Mouse (Mus musculus): ENCODE data around the gene Mok. TPM values are rescaled to one million over a fixed set of nuclear protein-coding genes. Genes with fewer than 3 reads are reported as not detected.

Gene Mok
- polyA plus RNA-seq, 1 experiment from 2014 or later = 3.8 TPM

DNA sequence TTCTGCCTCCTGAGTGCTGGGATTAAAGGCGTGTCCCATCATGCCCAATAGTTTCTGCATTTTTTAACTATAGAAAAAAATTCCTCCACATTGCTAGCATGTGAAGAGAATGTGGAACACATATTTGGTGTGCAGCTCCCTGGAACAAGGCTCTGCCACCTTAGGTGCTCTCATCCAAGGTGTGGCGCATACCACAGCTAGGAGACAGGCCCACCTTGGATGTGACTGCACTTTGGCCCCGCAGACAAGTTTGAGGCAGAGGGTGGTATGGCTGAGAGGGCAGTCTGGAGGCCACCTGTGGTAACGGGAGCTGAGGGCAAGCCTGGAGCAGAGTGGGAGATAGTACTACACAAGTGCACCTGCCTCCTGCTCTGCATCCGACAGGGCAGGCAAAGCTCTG is 31.9 kb downstream of the Mok start:
- no peak overlapping the region for H3K9ac ChIP-seq (ENCODE audit: low read depth, low read length)
- no peak overlapping the region for H3K27ac ChIP-seq (ENCODE audit: low read depth, low read length)
- WGBS (ENCODE audit: insufficient replicate concordance) = 86% methylated on average over 5 of the region's 5 CpGs
- no peak overlapping the region for H3K4me3 ChIP-seq (ENCODE audit: low read depth, low read length)
- no peaks in the 10 kb centered on the region for H3K9me3 ChIP-seq (replicated peaks; ENCODE audit: control insufficient read depth, low read length)
- H3K4me2 ChIP-seq = no peak overlapping the region
- no peak for ATAC-seq (replicated peaks; ENCODE audit: insufficient number of reproducible peaks, low FRiP score, low TSS enrichment)
- peaks cover 13% of the 10 kb centered on the region; the same call in 1 of the 2 replicates for H3K4me1 ChIP-seq (ENCODE audit: control insufficient read depth, insufficient read depth, low read length)
- H3K36me3 ChIP-seq (ENCODE audit: control insufficient read depth, insufficient read depth, low read length) = no peaks in the 10 kb centered on the region
- H3K27me3 ChIP-seq (ENCODE audit: control insufficient read depth, insufficient read depth, low read length) = no peaks in the 10 kb centered on the region

- ATAC-seq (replicated peaks; ENCODE audit: insufficient number of reproducible peaks, low FRiP score, low TSS enrichment) = no peak
- H3K36me3 ChIP-seq (ENCODE audit: control insufficient read depth, insufficient read depth, low read length) = no peaks in the 10 kb centered on the region
- whole genome bisulfite sequencing (ENCODE audit: insufficient replicate concordance) = 80% methylated on average over 10 of the region's 10 CpGs
- H3K27ac ChIP-seq (ENCODE audit: low read depth, low read length) = no peak overlapping the region
- H3K4me3 ChIP-seq (ENCODE audit: low read depth, low read length) = no peak overlapping the region
- no peak overlapping the region for H3K4me2 ChIP-seq
- peaks cover 15% of the 10 kb centered on the region; the same call in 1 of the 2 replicates for H3K4me1 ChIP-seq (ENCODE audit: control insufficient read depth, insufficient read depth, low read length)
- H3K27me3 ChIP-seq (ENCODE audit: control insufficient read depth, insufficient read depth, low read length) = no peaks in the 10 kb centered on the region
- H3K9me3 ChIP-seq (replicated peaks; ENCODE audit: control insufficient read depth, low read length) = no peaks in the 10 kb centered on the region
- no peak overlapping the region for H3K9ac ChIP-seq (ENCODE audit: low read depth, low read length)
Measured at GRCm38 (mm10) chr12:110808430-110808829, 32.3 kb downstream of the Mok start.

- Histone ChIP-seq H3K27me3 (ENCODE audit: control insufficient read depth, insufficient read depth, low read length) (no peaks in the 10 kb centered on the region), H3K9ac (ENCODE audit: low read depth, low read length) (no peak overlapping the region), H3K4me1 (ENCODE audit: control insufficient read depth, insufficient read depth, low read length) (peaks cover 24% of the 10 kb centered on the region), H3K36me3 (ENCODE audit: control insufficient read depth, insufficient read depth, low read length) (no peaks in the 10 kb centered on the region), H3K4me2 (no peak overlapping the region), H3K4me3 (ENCODE audit: low read depth, low read length) (no peak overlapping the region), H3K27ac (ENCODE audit: low read depth, low read length) (no peak overlapping the region), H3K9me3 (replicated peaks; ENCODE audit: control insufficient read depth, low read length) (no peaks in the 10 kb centered on the region)
- no peak for ATAC-seq (replicated peaks; ENCODE audit: insufficient number of reproducible peaks, low FRiP score, low TSS enrichment)
- 81% methylated on average over 3 of the region's 3 CpGs for WGBS (ENCODE audit: insufficient replicate concordance)
Measured at GRCm38 (mm10) chr12:110806301-110806970, 34.3 kb downstream of the Mok start.

GRCm38 (mm10) chr12:110804261-110804660 is 36.5 kb downstream of the Mok start:
- WGBS (ENCODE audit: insufficient replicate concordance) = 32% methylated on average over 10 of the region's 10 CpGs

DNA sequence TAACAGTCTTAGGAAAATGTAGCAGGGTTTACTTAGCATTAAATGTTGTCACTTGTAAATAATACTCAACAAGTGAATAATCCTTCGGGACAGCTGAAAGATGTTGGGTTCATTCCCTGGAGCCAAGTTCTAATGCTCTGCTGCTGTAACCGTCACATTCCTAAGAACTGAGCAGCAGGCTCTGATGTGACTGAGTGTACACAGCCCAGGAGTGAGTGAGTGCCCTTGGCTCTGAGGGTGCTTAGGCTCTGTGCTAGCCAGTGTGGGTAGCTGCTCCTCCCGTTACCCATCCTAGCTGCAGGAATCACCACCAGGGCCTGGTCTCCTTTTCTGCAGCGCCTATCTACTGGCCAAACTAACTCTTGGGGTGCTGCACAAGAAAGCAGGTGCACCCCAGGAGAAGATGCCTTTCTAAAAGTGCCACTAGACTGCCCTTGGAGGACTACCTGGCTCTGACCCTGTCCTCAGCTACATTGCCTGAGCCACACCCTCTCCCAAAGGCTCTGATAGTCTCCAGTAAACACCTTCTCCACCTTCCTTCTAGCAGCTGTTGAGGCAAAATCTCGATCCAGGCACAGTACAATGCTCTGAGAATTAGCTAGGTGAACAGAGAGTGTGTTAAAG is 38.0 kb downstream of the Mok start:
- WGBS (ENCODE audit: insufficient replicate concordance) = 82% methylated on average over 5 of the region's 5 CpGs
- Histone ChIP-seq H3K27me3 (ENCODE audit: control insufficient read depth, insufficient read depth, low read length) (no peaks in the 10 kb centered on the region), H3K9me3 (replicated peaks; ENCODE audit: control insufficient read depth, low read length) (no peaks in the 10 kb centered on the region), H3K4me1 (ENCODE audit: control insufficient read depth, insufficient read depth, low read length) (peaks cover 21% of the 10 kb centered on the region), H3K4me3 (ENCODE audit: low read depth, low read length) (no peak overlapping the region), H3K9ac (ENCODE audit: low read depth, low read length) (no peak overlapping the region; the same call in 1 of the 2 replicates), H3K27ac (ENCODE audit: low read depth, low read length) (no peak overlapping the region), H3K4me2 (no peak overlapping the region), H3K36me3 (ENCODE audit: control insufficient read depth, insufficient read depth, low read length) (no peaks in the 10 kb centered on the region)
- no peak for ATAC-seq (replicated peaks; ENCODE audit: insufficient number of reproducible peaks, low FRiP score, low TSS enrichment)

More at GRCm38 (mm10) chr12:110804261-110804660, 36.5 kb downstream of the Mok start:
- Histone ChIP-seq H3K9ac (ENCODE audit: low read depth, low read length) (no peak overlapping the region), H3K4me2 (0 out of 2 replicates have a peak overlapping the region, but pooled peaks have one; percentile 27), H3K27me3 (ENCODE audit: control insufficient read depth, insufficient read depth, low read length) (no peaks in the 10 kb centered on the region), H3K36me3 (ENCODE audit: control insufficient read depth, insufficient read depth, low read length) (no peaks in the 10 kb centered on the region), H3K4me3 (ENCODE audit: low read depth, low read length) (no peak overlapping the region), H3K27ac (ENCODE audit: low read depth, low read length) (peak overlapping the region; percentile 55), H3K9me3 (replicated peaks; ENCODE audit: control insufficient read depth, low read length) (no peaks in the 10 kb centered on the region), H3K4me1 (ENCODE audit: control insufficient read depth, insufficient read depth, low read length) (peaks cover 21% of the 10 kb centered on the region)
- peak; percentile 59 for ATAC-seq (replicated peaks; ENCODE audit: insufficient number of reproducible peaks, low FRiP score, low TSS enrichment)

DNA sequence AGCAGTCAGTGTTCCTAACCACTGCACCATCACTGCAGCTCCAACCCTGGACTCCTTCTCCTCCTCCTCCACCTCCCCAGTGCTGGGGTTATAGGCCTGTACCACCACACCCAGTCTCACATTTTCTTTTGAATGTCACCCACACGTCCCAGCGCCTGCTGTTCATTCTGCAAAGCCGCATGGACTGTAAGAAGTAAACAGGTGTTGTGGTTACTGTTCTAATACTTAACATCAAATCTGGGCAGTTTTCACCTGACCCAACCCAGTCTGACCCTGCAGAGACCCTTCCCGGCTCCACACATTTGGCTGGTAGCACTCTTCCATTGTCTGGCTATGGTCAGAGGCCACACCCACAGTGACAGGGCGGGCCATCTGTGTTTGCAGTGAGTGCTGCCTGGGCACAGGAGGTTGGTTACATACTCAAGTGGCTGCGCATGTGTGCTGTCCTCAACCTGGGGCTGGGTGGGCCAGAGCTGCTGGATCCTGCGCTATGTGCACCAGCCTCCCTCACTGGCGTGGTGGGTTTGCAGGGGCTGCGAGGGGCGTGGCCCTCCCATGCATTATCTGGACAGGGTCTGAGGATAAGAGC is 38.8 kb downstream of the Mok start:
- Histone ChIP-seq H3K27me3 (ENCODE audit: control insufficient read depth, insufficient read depth, low read length) (no peaks in the 10 kb centered on the region), H3K36me3 (ENCODE audit: control insufficient read depth, insufficient read depth, low read length) (no peaks in the 10 kb centered on the region), H3K4me2 (no peak overlapping the region), H3K4me1 (ENCODE audit: control insufficient read depth, insufficient read depth, low read length) (peaks cover 21% of the 10 kb centered on the region), H3K4me3 (ENCODE audit: low read depth, low read length) (no peak overlapping the region), H3K9me3 (replicated peaks; ENCODE audit: control insufficient read depth, low read length) (no peaks in the 10 kb centered on the region), H3K27ac (ENCODE audit: low read depth, low read length) (no peak overlapping the region), H3K9ac (ENCODE audit: low read depth, low read length) (no peak overlapping the region; the same call in 1 of the 2 replicates)
- ATAC-seq (replicated peaks; ENCODE audit: insufficient number of reproducible peaks, low FRiP score, low TSS enrichment) = peak; percentile 35; the same call in 1 of the 2 replicates
- 70% methylated on average over 10 of the region's 10 CpGs for WGBS (ENCODE audit: insufficient replicate concordance)

GRCm38 (mm10) chr12:110799226-110799625 is 41.5 kb downstream of the Mok start:
- Histone ChIP-seq H3K36me3 (ENCODE audit: control insufficient read depth, insufficient read depth, low read length) (no peaks in the 10 kb centered on the region), H3K27ac (ENCODE audit: low read depth, low read length) (no peak overlapping the region), H3K4me2 (no peak overlapping the region), H3K4me1 (ENCODE audit: control insufficient read depth, insufficient read depth, low read length) (peaks cover 14% of the 10 kb centered on the region), H3K9me3 (replicated peaks; ENCODE audit: control insufficient read depth, low read length) (no peaks in the 10 kb centered on the region), H3K27me3 (ENCODE audit: control insufficient read depth, insufficient read depth, low read length) (no peaks in the 10 kb centered on the region), H3K9ac (ENCODE audit: low read depth, low read length) (no peak overlapping the region), H3K4me3 (ENCODE audit: low read depth, low read length) (no peak overlapping the region)
- no peak for ATAC-seq (replicated peaks; ENCODE audit: insufficient number of reproducible peaks, low FRiP score, low TSS enrichment)
- 87% methylated on average over 4 of the region's 4 CpGs for WGBS (ENCODE audit: insufficient replicate concordance)

DNA sequence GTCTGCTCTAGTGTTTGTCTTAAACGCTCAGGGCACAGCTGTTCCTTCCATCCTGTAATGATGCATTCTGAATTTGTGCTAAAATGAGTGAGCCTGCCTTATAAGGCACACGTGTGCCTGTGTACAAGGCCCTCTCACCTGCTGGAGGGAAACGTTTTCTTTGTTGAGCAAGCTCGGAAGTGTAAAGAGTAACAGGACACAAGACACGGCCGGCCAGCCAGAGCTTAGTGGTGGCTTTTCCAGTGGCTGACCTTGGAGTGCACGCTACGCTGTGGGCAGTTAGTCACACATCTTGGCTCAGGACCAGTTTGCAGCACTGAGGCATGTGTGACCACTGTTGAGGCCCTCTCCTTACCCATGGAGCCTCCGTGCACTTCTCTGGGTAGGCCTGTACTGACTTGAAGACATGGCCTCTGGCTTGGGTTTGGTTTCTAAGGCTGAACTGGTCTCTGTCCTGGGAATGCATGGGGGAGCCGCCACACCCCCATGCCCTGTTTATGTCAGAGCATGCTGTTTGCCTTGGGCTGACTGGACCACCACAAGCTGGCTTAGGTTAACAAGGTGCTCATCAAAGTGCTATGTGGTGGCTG is 42.8 kb downstream of the Mok start:
- Histone ChIP-seq H3K9me3 (replicated peaks; ENCODE audit: control insufficient read depth, low read length) (no peaks in the 10 kb centered on the region), H3K4me2 (no peak overlapping the region), H3K36me3 (ENCODE audit: control insufficient read depth, insufficient read depth, low read length) (no peaks in the 10 kb centered on the region), H3K9ac (ENCODE audit: low read depth, low read length) (no peak overlapping the region), H3K27ac (ENCODE audit: low read depth, low read length) (no peak overlapping the region), H3K27me3 (ENCODE audit: control insufficient read depth, insufficient read depth, low read length) (no peaks in the 10 kb centered on the region), H3K4me3 (ENCODE audit: low read depth, low read length) (no peak overlapping the region), H3K4me1 (ENCODE audit: control insufficient read depth, insufficient read depth, low read length) (peaks cover 12% of the 10 kb centered on the region)
- no peak for ATAC-seq (replicated peaks; ENCODE audit: insufficient number of reproducible peaks, low FRiP score, low TSS enrichment)
- WGBS (ENCODE audit: insufficient replicate concordance) = 90% methylated on average over 10 of the region's 10 CpGs

Data from heart, embryonic 11.5 days (tissue).